ENCODE assay signal across 7 mouse cellular contexts in the genomic region with DNA sequence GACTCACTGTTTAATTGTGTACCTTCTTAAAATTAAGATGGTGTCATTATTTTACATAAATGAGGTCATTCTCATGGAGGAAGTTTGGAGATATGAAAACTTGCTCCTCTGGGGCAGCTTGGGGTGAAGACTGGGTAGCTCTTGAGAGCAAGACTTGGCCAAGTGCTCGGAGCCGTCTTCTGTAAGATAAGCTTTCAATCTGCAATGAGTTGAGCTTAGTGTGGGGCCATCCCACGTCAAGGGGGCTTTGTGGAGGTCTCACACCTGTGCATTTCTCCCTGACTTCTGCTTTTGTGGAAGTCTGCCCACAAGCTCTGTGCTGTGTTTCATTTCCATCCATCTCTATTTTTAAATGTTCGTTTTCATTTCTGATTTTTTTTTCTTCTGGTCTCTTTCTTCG.
"Had no signal": no experiment of that assay in that cellular context is flagged by ENCODE, and none has a peak within 500 bp of the region (broad histone marks: within the 10 kb centered on the region; RNA-seq: fewer than 3 reads in every experiment).

No protein-coding gene starts in this region.

- ATAC-seq: intestine, postnatal 0 days; liver, postnatal 0 days had no signal

- DNase-seq: kidney, adult 8-10 months; kidney, postnatal 25 days; liver; liver, embryonic 13.5 days; liver, postnatal 0 days; right cerebral cortex, postnatal 14 days had no signal
